Mouse (Mus musculus) heart, embryonic 12.5 days (tissue): ENCODE results near the gene Gm28551. TPM values are rescaled to one million over a fixed set of nuclear protein-coding genes. Genes with fewer than 3 reads are reported as not detected.

Source experiments
- ATAC-seq: fragments of 200-750 bp; cut with Nextera tagmentation; 2 replicates; pipeline ENCODE4 v1.8.0; 2017; ENCODE audit warnings: moderate TSS enrichment, moderate library complexity; ENCODE audit not compliant: insufficient number of reproducible peaks, low FRiP score
- H3K27ac ChIP-seq: fragments of 300-500 bp; sonication (generic); 2 replicates; pipeline ENCODE4 v1.5.1; 2016; ENCODE audit warnings: mild to moderate bottlenecking, moderate library complexity; ENCODE audit not compliant: poor library complexity, severe bottlenecking
- H3K27me3 ChIP-seq: fragments of 300-500 bp; sonication (generic); replicated peaks from 2 replicates; pipeline ENCODE4 v1.6.1; 2016; ENCODE audit warnings: mild to moderate bottlenecking, moderate library complexity
- H3K36me3 ChIP-seq: fragments of 300-500 bp; sonication (generic); 2 replicates; pipeline ENCODE4 v1.6.1; 2016; ENCODE audit warnings: mild to moderate bottlenecking, moderate library complexity
- H3K4me1 ChIP-seq: fragments of 300-500 bp; sonication (generic); replicated peaks from 2 replicates; pipeline ENCODE4 v1.6.1; 2016; ENCODE audit warnings: mild to moderate bottlenecking
- H3K4me2 ChIP-seq: fragments of 300-500 bp; sonication (generic); 2 replicates; pipeline ENCODE4 v1.6.1; 2016; ENCODE audit warnings: mild to moderate bottlenecking, moderate library complexity
- H3K4me3 ChIP-seq: fragments of 300-500 bp; sonication (generic); 2 replicates; pipeline ENCODE4 v1.5.1; 2016; ENCODE audit warnings: mild to moderate bottlenecking
- H3K9ac ChIP-seq: fragments of 300-500 bp; sonication (generic); 2 replicates; pipeline ENCODE4 v1.6.1; 2016; ENCODE audit warnings: mild to moderate bottlenecking, moderate library complexity
- H3K9me3 ChIP-seq: fragments of 300-500 bp; sonication (generic); replicated peaks from 2 replicates; pipeline ENCODE4 v1.6.1; 2016; ENCODE audit warnings: mild to moderate bottlenecking, moderate library complexity
- WGBS: fragments of 180-500 bp; shearing (Covaris S2); methylation state at CpG from one replicate; pipeline ENCODE4 v1.1.7; 2016; 5-methylcytosine and 5-hydroxymethylcytosine counted together
- polyA plus RNA-seq: library from polyadenylated mRNA; unstranded; fragments of >200 nt; fragmentation: Nextera tagmentation; extraction: Ambion mirVana; gene quantifications from 2 replicates; pipeline ENCODE4 v1.2.1, GENCODE M21; 2016

Gm28551 gene
- polyA plus RNA-seq, 1 experiment from 2014 or later = 0.13 TPM

DNA sequence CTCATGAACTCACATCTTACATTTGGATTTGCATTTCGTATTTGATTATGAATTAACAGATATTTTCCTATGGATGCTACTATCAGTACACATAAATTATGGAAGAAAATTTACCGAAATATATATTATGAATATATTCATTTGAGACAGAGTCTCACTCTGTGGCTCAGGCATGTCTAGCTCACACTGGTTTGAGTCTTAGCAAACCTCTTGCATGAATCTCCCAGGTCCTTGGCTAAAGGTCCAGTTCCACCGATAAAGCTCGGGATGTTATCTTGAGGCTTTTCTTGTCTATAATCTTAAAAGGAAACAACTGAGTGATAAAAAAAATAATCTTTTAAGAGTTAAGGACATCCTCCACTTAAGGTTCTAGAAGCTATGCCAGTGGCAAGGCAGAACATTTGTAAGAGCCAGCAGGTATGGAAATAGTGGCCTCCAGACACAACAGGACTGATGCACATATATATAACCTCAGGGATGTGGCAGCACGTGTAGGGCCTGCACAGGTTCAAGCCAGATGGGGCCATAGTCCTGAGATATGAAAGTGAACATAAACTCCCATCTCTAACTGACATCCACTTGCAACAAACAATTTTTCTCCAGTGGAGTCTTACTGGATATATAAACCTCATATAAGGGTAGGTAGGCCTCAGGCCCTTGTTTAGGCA, 27.5 kb downstream of the Gm28551 start:
- ATAC-seq = no peak

GRCm38 (mm10) chr1:53324277-53324676, 28.2 kb downstream of the Gm28551 start:
- no peak overlapping the region for H3K27ac ChIP-seq
- peaks cover 28% of the 10 kb centered on the region for H3K36me3 ChIP-seq
- H3K9ac ChIP-seq = no peak overlapping the region
- H3K9me3 ChIP-seq = no peaks in the 10 kb centered on the region
- 89% methylated on average over 1 of the region's 1 CpGs for WGBS
- ATAC-seq = no peak
- H3K4me3 ChIP-seq = no peak overlapping the region
- H3K4me1 ChIP-seq = no peaks in the 10 kb centered on the region
- H3K27me3 ChIP-seq = no peaks in the 10 kb centered on the region
- no peak overlapping the region for H3K4me2 ChIP-seq

More for the DNA sequence above, 27.5 kb downstream of the Gm28551 start:
- WGBS = 66% methylated on average over 5 of the region's 5 CpGs
- Histone ChIP-seq H3K9me3 (no peaks in the 10 kb centered on the region), H3K27ac (no peak overlapping the region), H3K27me3 (no peaks in the 10 kb centered on the region), H3K9ac (no peak overlapping the region), H3K36me3 (peaks cover 26% of the 10 kb centered on the region), H3K4me2 (no peak overlapping the region), H3K4me3 (no peak overlapping the region), H3K4me1 (no peaks in the 10 kb centered on the region)

- 88% methylated on average over 5 of the region's 5 CpGs for WGBS
These were observed 29.2 kb downstream of the Gm28551 start for GRCm38 (mm10) chr1:53323254-53323653.

GRCm38 (mm10) chr1:53321662-53322344, 30.7 kb downstream of the Gm28551 start:
- no peak for ATAC-seq
- Histone ChIP-seq H3K9me3 (no peaks in the 10 kb centered on the region), H3K27me3 (no peaks in the 10 kb centered on the region), H3K4me3 (no peak overlapping the region), H3K36me3 (peaks cover 38% of the 10 kb centered on the region), H3K4me2 (no peak overlapping the region), H3K4me1 (no peaks in the 10 kb centered on the region), H3K9ac (no peak overlapping the region), H3K27ac (no peak overlapping the region)
- WGBS = 94% methylated on average over 4 of the region's 4 CpGs

More at GRCm38 (mm10) chr1:53323254-53323653, 29.2 kb downstream of the Gm28551 start:
- no peaks in the 10 kb centered on the region for H3K4me1 ChIP-seq
- no peak overlapping the region for H3K4me2 ChIP-seq
- no peak overlapping the region for H3K4me3 ChIP-seq
- no peak overlapping the region for H3K9ac ChIP-seq
- H3K9me3 ChIP-seq = no peaks in the 10 kb centered on the region
- no peaks in the 10 kb centered on the region for H3K27me3 ChIP-seq
- H3K27ac ChIP-seq = no peak overlapping the region
- peaks cover 32% of the 10 kb centered on the region for H3K36me3 ChIP-seq
- ATAC-seq = no peak

DNA sequence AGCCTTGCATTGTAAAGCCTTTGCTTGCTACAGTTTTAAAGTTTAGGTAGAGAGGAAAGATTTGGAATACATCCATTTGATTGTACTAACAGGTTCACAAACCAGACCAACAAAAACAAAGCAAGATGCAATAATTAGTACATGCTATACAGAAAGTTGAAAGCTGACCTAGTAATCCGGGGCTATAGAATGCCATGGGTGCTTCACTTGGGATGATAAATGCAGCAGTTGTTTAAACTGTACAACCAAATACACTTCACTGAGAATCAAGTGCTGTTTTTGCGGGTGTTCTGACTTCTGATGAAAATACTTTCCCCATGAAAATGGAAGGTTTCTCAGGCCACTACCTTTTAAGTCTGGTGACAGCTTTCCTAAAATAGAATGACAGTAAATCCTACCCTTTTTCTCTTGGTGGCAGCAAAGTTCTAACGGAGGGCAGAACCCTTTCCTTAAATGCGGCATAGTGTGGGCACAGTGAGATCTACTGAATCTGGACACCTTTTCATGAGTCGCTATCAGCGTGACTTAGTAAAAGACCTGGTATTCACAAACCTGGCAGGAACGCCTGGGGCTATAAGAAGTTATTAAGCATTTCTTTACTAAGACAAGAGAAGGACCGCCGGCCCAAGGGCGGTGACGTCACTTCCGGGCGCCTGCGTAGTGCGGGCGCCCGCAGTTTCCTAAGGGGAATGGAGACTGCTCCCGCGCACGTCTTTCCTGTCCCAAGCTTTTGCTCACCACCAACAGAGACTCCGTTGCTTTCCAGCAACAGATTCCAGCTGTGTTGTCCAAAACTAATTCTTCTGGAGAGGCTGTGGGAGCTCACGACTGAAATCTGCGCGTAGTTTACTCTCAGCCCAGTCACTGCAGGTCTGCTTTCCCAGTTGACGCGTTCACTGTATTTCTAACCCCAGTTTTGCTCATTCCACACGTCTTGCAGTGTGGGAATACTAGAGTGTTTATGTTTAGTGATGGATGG, 39.2 kb downstream of the Gm28551 start, which contains the start of gene Osgepl1:
Osgepl1 (plus strand) TSS at position 636 of the 979 bp plus-strand sequence.
- H3K27me3 ChIP-seq = no peaks in the 10 kb centered on the region
- ATAC-seq = peak; percentile 96
- H3K9me3 ChIP-seq = no peaks in the 10 kb centered on the region
- peak within 1 kb of the TSS; percentile 84 for H3K27ac ChIP-seq
- H3K36me3 ChIP-seq = peaks cover 14% of the 10 kb centered on the region
- no peaks in the 10 kb centered on the region for H3K4me1 ChIP-seq
- H3K4me3 ChIP-seq = peak within 1 kb of the TSS; percentile 65
- peak within 1 kb of the TSS; percentile 65 for H3K4me2 ChIP-seq
- peak within 1 kb of the TSS; percentile 78 for H3K9ac ChIP-seq
- 2% methylated on average over 27 of the region's 27 CpGs for WGBS

- ATAC-seq = no peak
- Histone ChIP-seq H3K27me3 (no peaks in the 10 kb centered on the region), H3K9me3 (no peaks in the 10 kb centered on the region), H3K27ac (no peak overlapping the region), H3K4me2 (no peak overlapping the region), H3K4me3 (no peak overlapping the region), H3K36me3 (peaks cover 8% of the 10 kb centered on the region), H3K4me1 (peaks cover 5% of the 10 kb centered on the region; the same call in 1 of the 2 replicates), H3K9ac (no peak overlapping the region)
- 82% methylated on average over 4 of the region's 4 CpGs for whole genome bisulfite sequencing
These were observed 52.0 kb downstream of the Gm28551 start for GRCm38 (mm10) chr1:53300506-53300905.

- Histone ChIP-seq H3K36me3 (peaks cover 8% of the 10 kb centered on the region), H3K9me3 (no peaks in the 10 kb centered on the region), H3K27me3 (no peaks in the 10 kb centered on the region), H3K27ac (peak within 1 kb of the TSS; percentile 91), H3K4me1 (peaks cover 5% of the 10 kb centered on the region; the same call in 1 of the 2 replicates), H3K4me3 (peak within 1 kb of the TSS; percentile 95), H3K9ac (peak within 1 kb of the TSS; percentile 89), H3K4me2 (peak within 1 kb of the TSS; percentile 74)
- peak; percentile 100 for ATAC-seq
- WGBS = under 1% methylated on average over 66 of the region's 66 CpGs
These were observed 55.7 kb downstream of the Gm28551 start, which contains the start of the genes Pms1, Ormdl1 and Gm28778 for GRCm38 (mm10) chr1:53296581-53297383. Gene Pms1 (minus strand): TSS chr1:53297018. Gene Ormdl1 (plus strand): TSS chr1:53297095. Gene Gm28778 (plus strand): TSS chr1:53297111.

- WGBS = 63% methylated on average over 3 of the region's 3 CpGs
- ATAC-seq = no peak
These were observed 61.3 kb downstream of the Gm28551 start for GRCm38 (mm10) chr1:53291197-53291596.

More at GRCm38 (mm10) chr1:53291197-53291596, 61.3 kb downstream of the Gm28551 start:
- Histone ChIP-seq H3K4me1 (no peaks in the 10 kb centered on the region), H3K9ac (no peak overlapping the region), H3K27ac (no peak overlapping the region), H3K4me2 (no peak overlapping the region), H3K9me3 (no peaks in the 10 kb centered on the region), H3K4me3 (no peak overlapping the region), H3K36me3 (peaks cover 6% of the 10 kb centered on the region; the same call in 1 of the 2 replicates), H3K27me3 (no peaks in the 10 kb centered on the region)
